Mouse (Mus musculus): Measurements from ENCODE around the gene Ndufc2. TPM values are rescaled to one million over a fixed set of nuclear protein-coding genes. Genes with fewer than 3 reads are reported as not detected.

Ndufc2 gene
- total RNA-seq, 2 experiments from 2014 or later: 521 to 565 TPM

Other genes with a start within 250 kb of the Ndufc2 start
- gene Usp35, start 68.0 kb upstream of the Ndufc2 start, total RNA-seq (2021): under 1 TPM; 0.61 to 0.65 TPM
- 1 to 10 TPM; 3.6 to 4.0 TPM for gene Kctd21, start 67.7 kb upstream of the Ndufc2 start, total RNA-seq (2021)
- 1 to 10 TPM; 4.8 to 5.4 TPM for gene Alg8, start 28.4 kb upstream of the Ndufc2 start, total RNA-seq (2021)
- 10 to 100 TPM; 32.7 to 44.2 TPM for gene Thrsp, start 17.7 kb downstream of the Ndufc2 start, total RNA-seq (2021)
- under 1 TPM; 0.11 to 0.13 TPM for gene Kctd14, start 51.3 kb downstream of the Ndufc2 start, total RNA-seq (2021)
- 10 to 100 TPM; 41.5 to 44.9 TPM for gene Ints4, start 81.0 kb downstream of the Ndufc2 start, total RNA-seq (2021)
- gene Aamdc, start 179.5 kb downstream of the Ndufc2 start, total RNA-seq (2021): 10 to 100 TPM; 60.7 to 61.9 TPM
- 10 to 100 TPM; 15.0 to 17.4 TPM for gene Rsf1, start 179.9 kb downstream of the Ndufc2 start, total RNA-seq (2021)